Mouse (Mus musculus) 3T3-L1 (cell line): ENCODE data around the gene Dus3l.
A peak's percentile ranks its signal among the peaks of the same experiment; 100 is the strongest.

Source experiments
- DNase-seq: peaks from one replicate; pipeline ENCODE4 v3.0.0-alpha.2; 2015; ENCODE audit warnings: low read depth, low spot score

Dus3l gene

DNA sequence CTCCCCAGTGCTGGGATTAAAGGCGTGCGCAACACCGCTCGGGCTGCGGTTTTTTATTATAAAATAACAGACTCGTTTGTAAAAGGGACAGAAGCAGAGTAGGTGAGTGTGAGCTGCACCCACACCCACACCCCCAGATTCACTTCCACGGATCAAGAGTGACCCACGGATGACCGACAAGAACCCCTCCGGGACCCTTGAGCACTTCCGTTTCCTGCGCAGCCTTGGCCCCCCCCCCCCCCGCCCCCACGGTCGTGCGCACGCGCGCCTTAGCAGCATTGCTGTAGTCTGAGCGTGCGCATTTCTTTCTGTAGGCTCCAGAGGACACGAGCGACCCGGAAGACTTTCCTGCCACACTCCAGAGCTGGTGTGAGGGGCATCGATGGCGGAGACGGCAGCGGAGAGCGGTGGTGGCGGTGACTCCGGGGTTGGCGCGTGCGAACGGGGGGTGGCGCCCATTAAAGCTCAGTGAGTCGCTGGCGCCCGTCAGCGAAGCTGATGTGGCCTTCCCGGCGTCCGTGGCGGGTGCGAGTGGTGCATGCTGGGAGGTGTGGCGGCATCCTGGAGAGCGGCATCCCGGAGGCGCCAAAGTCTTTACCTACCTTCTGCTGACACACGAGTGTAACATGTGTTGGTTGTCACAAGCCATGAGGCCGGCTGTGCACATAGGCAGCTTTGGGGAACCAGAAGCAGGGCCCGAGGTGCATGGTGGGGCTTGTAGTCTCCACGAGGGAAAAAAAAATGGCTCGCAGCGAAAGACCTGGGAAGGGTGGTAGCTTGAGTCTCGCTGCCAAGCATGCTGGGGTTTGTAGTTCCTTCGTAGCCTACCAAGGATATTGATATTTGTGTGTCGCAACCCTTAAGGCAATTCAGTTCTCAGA is at the start of gene Dus3l:
Gene Dus3l (plus strand): TSS at position 284 of the 881 bp plus-strand sequence.
- DNase-seq, result peak; percentile 95

GRCm38 (mm10) chr17:56715360-56715759 is 49.2 kb upstream of the Dus3l start:
- DNase-seq, result no peak

- peak; percentile 51 for DNase-seq
These were observed 48.5 kb upstream of the Dus3l start for GRCm38 (mm10) chr17:56715914-56716654.

- DNase-seq, result peak; percentile 99
These were observed 47.7 kb upstream of the Dus3l start for GRCm38 (mm10) chr17:56716655-56717362.

DNA sequence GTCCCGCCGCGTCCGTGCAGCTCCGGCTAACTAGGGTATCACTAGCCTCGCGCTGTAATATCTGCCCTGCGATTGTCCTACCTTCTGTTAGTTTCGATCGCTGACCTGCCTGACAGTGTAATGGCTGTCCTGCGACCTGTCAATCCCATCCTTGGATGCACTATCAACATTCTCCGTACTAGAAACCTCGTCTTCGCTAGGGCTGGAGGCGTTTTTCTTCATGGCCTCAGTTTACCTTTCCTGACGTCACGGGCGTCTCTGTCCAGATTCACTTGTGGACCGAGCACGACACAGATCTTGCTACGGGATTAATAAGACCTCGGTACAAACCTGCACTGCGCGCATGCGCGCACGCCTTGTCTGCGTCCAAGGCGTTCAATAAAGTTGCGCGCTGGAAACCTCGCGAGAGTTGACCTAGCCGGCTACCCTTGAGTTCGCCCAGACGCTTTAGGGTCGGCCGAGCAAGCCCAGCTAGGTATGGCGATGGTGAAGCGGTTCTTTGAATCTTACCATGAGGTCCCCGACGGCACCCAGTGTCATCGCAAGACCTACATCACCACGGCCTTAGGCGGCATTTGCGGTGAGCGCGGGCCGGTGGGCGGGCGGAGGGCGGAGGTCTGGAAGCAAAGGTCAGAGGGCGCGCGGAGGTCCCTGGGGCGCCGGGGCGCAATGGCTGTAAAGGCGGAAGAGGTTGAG is 47.0 kb upstream of the Dus3l start, which contains the start of the genes Ndufa11 and Vmac:
Gene Ndufa11 (plus strand): TSS at position 405 of the 696 bp plus-strand sequence.
Gene Vmac (minus strand): TSS at position 660 of the 696 bp plus-strand sequence.
- DNase-seq, result peak; percentile 98

DNA sequence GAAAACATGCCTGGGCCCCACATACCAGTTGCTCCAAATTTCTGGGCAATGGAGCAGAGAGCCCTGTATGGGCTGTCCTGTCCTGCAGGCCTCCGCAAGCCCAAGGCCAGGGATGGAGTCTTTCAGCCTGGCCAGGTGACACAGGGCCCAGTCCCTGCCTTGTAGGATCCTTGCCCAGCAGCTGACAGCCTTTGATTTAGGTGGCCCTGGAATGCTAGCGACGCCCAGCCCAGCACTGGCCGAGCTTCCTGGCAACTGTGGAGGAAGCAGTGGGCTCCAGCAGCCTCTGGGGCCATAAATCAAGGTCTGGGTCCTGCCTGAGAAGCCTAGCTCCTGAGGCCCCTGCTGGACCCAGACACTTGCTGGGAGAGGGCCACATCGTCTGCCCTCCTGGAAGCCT is 42.1 kb upstream of the Dus3l start:
- peak; percentile 42 for DNase-seq

DNA sequence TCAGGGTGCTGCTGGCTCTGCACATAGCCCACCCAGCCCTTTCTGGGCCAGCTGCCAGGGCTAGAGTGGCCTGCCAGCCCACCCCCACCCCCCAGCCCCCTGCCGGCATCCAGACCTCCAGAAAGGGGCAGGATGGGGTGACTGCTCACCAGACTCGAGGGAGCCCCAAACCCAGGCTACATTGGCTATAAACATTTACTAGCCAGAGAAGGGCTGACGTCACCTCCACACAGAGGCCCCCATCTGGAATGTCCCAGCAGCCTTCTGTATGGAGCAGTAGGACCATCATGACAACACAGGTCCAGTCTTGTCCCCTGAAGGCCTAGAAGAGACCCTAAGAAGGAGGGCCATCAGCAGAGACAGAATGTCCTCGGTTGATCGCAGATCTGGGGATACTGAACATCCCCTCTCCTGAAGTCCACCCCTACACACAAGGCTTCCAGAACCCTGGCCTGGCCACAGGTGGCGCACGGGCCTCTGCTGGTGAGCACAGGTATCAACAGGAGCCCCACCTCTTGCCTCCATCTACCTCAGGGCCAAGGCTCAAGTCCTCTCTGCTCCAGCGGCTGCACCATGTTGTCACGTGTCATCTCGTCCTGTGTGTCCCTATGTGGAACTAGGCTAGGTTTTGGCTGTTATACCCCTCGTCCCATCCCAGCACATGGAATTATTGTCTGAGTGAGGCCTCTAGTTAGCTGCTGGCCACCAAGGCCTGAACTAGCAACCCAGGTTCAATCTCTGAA is 41.0 kb upstream of the Dus3l start:
- DNase-seq, result no peak

DNA sequence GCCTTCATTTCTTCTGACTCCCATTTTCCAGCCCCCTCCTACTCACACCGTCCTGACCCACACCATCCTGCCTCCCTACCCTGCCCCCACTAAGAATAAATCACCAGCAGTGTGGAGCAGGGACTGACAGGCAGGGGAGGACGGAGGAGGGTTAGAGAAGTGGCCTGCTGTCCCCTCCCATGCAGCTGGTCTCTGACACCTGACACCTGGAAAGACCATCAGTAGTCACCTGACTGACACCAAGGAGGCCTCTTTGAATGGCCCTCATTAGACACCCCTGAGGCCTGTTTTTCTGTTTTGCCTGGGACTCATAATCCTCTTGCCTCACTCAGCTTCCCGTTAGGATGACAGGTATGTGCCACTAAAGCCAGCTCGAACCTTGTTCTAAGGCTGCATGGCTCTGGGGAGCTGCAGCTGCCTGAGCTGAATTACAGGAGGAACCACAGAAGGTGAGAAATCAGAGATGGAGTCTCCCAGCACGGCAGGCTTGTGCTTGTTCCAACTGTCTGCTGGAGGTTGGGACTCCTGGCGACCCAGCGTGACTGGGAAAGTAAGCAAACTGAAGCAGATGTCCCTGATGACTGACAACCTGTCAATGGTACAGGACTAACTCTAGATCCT is 37.4 kb upstream of the Dus3l start:
- no peak for DNase-seq

GRCm38 (mm10) chr17:56727659-56728058 is 36.9 kb upstream of the Dus3l start:
- DNase-seq, result no peak

- no peak for DNase-seq
These were observed 36.4 kb upstream of the Dus3l start for GRCm38 (mm10) chr17:56728117-56728516.

DNA sequence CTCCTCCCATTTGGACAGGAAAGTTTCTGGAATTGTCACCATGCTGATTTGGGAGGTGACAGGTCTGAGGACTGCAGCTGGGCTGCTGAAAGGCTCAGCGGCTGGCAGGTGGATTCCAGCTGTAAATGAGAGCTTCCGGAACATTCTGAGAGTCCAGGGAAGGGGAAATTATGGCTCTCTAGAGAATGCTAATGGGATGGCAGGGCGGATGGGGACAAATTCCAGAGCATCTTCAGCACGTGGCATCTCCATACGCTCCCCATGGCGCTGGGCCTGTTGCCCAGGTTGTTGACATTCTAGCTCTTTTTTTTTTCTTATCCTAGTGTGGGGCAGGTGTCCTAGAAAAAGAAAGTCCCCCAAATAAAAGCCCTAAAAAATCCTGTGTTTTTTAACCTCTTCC is 35.4 kb upstream of the Dus3l start:
- no peak for DNase-seq

DNA sequence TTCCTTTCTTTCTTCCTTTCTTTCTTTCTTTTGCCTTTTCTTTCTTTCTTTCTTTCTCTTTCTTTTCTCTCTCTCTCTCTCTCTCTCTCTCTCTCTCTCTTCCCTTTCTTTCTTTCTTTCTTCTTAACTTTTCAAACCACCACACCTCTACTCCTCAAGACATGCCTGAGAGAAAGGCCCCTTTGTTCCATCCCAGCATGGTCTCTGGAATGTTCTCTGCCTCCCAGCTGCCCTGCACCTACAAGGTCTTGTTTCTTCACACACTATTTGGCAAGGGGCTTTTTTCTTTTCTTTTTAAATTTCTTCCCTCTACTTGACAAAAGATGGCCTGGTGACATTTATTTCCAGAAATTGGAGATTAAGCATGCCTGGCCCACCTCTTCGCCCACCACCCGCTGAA is 34.9 kb upstream of the Dus3l start:
- no peak for DNase-seq

- DNase-seq, result peak; percentile 32
These were observed 28.0 kb upstream of the Dus3l start for GRCm38 (mm10) chr17:56736534-56736933.

GRCm38 (mm10) chr17:56738221-56738620 is 26.3 kb upstream of the Dus3l start:
- DNase-seq, result no peak

DNA sequence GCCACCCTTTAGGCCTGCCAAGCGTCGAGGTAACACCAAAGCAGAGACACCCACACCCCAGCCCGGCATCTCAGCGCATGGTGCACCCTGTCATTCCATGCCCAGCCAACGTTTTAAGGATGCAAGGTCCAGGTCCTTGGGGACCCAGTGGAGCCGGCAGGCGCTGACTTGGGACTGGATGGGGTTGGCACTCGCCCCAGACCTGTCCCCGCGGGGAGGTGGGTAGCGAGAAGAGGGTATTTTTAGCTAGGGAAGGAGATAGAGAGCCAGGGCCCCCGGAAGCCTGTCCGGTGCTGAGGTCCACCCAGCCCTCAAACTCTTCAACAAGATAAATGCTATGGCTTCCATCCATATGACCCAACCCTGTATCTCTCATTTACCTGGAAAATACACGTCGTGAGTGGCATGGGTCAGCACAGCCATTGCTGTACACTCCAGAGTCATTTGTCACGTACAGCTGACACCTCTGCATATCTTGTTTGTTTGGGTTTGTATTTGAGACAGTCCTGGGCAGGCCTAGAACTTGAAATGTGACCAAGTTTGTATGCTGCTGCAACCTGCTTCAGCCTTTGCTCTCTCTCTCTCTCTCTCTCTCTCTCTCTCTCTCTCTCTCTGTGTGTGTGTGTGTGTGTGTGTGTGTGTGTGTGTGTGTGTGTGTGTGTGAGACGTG is 24.3 kb upstream of the Dus3l start:
- no peak for DNase-seq

DNA sequence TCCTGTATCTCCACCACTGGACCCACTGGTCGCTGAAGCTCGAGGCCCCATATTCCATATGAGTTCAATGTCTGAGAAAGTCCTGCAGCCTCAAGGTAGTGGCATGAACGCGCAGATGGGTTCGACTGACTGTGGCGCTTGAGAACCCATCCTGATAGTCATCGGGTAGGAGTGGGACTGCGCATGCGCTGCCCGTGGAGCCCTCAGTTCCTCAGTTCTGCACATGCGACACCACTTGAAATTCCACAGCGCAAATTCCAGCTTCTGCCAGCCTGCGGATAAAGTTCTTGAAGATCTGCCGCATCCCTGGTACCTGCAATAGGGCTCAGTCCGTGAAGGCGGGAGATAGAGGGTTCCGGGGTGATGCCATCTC is 23.8 kb upstream of the Dus3l start:
- no peak for DNase-seq

GRCm38 (mm10) chr17:56744173-56744572 is 20.4 kb upstream of the Dus3l start:
- DNase-seq, result no peak

GRCm38 (mm10) chr17:56751404-56752072 is 13.0 kb upstream of the Dus3l start:
- DNase-seq, result no peak

DNA sequence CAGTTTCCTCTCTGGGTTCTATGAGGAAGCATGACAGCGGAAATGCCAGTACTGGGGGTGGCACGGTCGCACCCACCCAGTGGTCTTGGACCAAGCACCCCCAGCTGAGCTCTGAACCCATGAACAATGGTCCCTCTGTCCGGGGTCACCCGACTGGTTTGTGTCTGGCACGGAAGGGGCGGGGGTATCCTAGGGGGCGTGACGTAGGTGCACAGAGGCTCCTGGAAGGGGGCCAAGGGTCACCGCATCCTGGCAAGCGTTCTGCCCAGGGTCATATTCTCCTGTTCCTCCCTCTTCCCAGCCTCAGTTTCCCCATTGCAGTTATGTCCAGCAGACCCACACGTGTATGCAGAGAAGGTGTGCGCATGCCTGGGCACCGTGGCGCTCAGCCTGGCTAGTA is 11.1 kb upstream of the Dus3l start:
- no peak for DNase-seq
